Mouse (Mus musculus): Measurements from ENCODE around the gene Ski.

The Ski gene

GRCm38 (mm10) chr4:155214188-155214587, 8.2 kb downstream of the Ski start:
- no peak for DNase-seq (ENCODE audit: extremely low spot score, low spot score)

GRCm38 (mm10) chr4:155213752-155214054, 8.7 kb downstream of the Ski start:
- DNase-seq (ENCODE audit: extremely low spot score, low spot score): no peak

GRCm38 (mm10) chr4:155213052-155213751, 9.2 kb downstream of the Ski start:
- DNase-seq (ENCODE audit: extremely low spot score, low spot score): no peak

DNA sequence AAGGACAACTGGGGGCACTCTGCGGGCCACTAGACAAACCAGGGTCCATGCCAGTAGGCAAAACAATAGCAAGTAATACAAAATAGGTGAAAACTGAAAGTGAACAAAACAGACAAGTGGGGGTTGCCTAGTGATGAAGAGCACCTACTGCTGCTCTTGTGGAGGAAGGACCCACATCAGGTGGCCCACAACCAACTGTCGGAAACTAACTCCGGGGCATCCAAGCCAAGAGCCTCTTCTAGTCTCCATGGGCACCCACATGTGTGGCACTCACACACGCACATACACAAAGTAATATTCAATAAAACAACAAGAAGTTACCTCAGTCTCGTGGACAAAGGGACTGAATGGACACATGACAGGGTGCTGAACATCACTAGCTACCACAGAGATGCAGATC, 12.9 kb downstream of the Ski start:
- no peak for DNase-seq (ENCODE audit: extremely low spot score, low spot score)

DNA sequence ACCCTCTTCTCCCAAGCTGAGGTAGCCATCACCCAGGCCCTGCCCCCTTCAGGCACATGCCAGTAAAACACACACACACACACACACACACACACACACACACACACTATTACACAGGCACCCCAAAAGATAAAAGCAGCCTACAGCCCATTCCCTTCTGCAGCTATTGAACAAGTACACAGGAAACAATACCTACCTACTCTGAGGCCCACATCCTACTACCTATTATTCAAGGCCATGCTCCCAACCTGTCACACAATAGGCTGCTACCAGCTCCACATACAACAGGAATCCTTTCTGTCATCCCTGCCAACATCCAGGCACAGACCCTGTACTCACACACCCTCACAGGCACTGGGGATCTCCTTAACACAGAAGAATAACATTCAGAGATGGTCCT, 13.3 kb downstream of the Ski start:
- DNase-seq (ENCODE audit: extremely low spot score, low spot score): no peak

DNA sequence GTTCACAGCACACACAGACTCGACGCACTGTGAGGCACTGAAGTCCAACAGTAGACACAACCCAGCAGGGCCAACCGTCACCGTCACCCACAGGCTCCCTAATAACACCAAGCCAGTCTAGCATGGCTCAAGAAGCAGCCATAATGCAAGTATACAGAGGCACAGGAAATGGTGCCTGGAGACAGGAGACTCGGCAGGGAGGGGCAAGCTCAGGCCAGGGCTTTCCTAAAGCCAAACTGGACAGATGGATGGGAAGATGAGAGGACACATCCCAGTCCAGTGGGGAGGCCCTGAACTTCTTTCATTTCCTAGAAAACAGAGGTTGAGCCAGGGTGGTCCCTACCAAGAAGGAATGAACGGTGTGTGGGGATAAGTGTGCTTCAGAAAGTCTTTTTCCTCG, 13.8 kb downstream of the Ski start:
- no peak for DNase-seq (ENCODE audit: extremely low spot score, low spot score)

GRCm38 (mm10) chr4:155207841-155208240, 14.6 kb downstream of the Ski start:
- no peak for DNase-seq (ENCODE audit: extremely low spot score, low spot score)

GRCm38 (mm10) chr4:155206498-155206897, 15.9 kb downstream of the Ski start:
- no peak for DNase-seq (ENCODE audit: extremely low spot score, low spot score)

GRCm38 (mm10) chr4:155205919-155206318, 16.5 kb downstream of the Ski start:
- no peak for DNase-seq (ENCODE audit: extremely low spot score, low spot score)

- no peak for DNase-seq (ENCODE audit: extremely low spot score, low spot score)
Measured at GRCm38 (mm10) chr4:155201764-155202163, 20.6 kb downstream of the Ski start.

GRCm38 (mm10) chr4:155200861-155201390, 21.5 kb downstream of the Ski start:
- DNase-seq (ENCODE audit: extremely low spot score, low spot score): no peak

- DNase-seq (ENCODE audit: extremely low spot score, low spot score): no peak
Measured at GRCm38 (mm10) chr4:155197726-155198125, 24.7 kb downstream of the Ski start.

- DNase-seq (ENCODE audit: extremely low spot score, low spot score): no peak
Measured at GRCm38 (mm10) chr4:155195204-155195603, 27.2 kb downstream of the Ski start.

GRCm38 (mm10) chr4:155190275-155190674, 32.1 kb downstream of the Ski start:
- DNase-seq (ENCODE audit: extremely low spot score, low spot score): no peak

DNA sequence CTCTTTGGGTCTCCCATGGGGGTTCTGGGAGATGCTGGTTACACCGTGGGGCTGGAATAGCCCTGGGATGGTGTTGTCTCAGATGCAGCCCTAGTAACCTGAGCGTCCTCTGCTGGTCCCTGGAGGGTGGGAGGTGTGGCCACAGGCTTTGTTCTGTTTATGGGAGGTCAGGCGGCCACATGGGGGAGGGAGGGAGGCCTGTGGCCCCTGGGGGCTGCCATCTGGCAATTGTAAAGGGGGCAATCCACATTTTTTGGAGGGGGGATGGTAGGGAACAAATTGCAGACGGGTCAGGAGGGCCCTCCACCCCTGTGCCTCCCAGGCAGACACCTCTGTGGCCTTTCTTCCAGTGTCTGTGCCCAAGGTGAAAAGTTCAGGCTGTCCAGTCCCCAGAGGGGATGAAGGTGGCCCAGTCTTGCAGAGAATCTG, 32.7 kb downstream of the Ski start:
- DNase-seq (ENCODE audit: extremely low spot score, low spot score): peak; percentile 73

GRCm38 (mm10) chr4:155188803-155189202, 33.6 kb downstream of the Ski start:
- no peak for DNase-seq (ENCODE audit: extremely low spot score, low spot score)

- DNase-seq (ENCODE audit: extremely low spot score, low spot score): peak; percentile 47
Measured at GRCm38 (mm10) chr4:155188341-155188740, 34.1 kb downstream of the Ski start.

DNA sequence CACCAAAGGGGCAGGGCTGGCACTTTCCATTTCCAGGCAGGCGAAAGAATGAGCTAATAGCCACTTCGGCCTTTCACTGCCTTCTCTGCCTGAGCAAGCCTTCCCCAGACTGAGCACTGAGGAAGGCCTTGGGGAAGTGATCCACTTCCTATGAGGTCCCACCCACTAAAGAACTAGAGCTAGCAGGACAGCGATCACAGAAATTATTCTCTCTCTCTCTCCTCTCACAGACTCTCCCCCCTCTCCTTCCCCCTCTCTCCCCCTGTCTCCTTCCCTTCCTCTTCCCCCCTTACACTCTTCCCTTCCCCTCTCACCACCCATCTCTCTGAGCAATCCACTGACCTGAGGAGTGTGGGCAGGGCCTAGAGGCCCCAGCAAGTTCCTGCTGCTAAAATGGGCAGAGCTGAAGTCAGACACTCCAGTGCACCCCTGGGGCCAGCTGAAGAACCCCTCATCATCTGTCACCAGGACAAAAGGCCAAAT, 35.2 kb downstream of the Ski start:
- no peak for DNase-seq (ENCODE audit: extremely low spot score, low spot score)

GRCm38 (mm10) chr4:155185845-155186244, 36.5 kb downstream of the Ski start:
- DNase-seq (ENCODE audit: extremely low spot score, low spot score): no peak

DNA sequence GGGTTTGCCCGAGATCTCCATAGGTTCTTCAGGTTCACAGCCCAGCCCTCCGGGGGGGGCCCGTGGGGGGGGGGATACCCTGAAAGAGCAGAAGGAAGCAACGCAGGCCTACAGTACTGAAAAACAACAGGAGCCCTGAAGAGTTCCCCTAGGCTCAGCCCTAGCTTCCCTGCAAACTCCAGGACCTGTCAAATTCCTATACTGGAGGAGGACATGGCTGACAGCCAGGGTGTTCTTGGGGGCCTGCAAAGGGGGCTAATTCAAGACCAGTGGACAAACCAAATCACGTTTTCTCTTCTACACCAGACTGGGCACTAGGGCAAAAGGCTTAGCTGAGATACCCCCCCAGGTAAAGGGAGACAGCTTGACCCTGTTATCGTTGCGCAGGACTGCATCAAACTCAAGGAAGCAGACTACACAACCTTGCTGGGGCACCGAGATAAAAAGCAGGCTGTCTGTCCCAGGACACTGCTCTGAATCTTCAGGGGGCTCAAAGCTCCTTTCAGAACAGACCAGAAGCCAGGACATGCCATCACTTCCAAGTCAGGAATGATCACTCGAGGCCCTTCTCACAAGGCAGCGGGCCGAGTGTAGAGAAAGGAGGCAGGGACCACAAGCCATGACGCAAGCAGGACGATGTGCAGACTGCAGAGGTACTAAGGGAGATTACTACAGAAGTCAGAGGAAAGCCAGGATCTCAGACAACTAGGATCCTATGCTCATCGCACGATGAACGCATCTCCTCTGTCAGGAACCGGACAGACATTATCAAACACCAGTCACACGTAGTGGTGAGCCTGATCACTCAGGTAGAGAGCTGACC, 37.9 kb downstream of the Ski start:
- no peak for DNase-seq (ENCODE audit: extremely low spot score, low spot score)

GRCm38 (mm10) chr4:155183201-155183600, 39.2 kb downstream of the Ski start:
- no peak for DNase-seq (ENCODE audit: extremely low spot score, low spot score)

DNA sequence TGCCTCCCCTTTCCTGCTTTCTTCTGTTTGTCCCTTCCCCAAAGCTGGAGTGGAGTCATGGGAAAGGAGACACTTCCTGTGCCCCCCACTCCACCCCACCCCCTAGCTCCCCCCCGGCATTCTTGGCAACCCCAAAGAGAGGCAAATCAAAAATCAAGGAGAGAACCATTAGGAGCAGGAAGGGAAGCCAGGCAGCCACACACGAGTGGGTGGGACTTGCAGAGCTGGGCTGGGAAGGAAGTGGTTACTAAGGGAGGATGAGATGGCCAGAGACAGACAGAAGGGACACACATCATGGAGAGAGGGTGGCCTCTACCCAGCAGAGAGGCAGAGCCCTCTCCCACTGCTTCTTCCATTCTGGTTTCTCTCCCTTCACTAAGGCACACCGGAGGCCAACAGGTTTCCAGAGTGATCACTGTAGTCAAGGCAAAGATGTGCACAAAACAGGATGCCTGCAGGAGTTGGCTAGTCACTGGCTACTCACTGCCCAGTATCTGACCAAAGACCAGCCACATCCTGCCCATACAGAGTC, 43.3 kb downstream of the Ski start:
- DNase-seq (ENCODE audit: extremely low spot score, low spot score): no peak

Measured in neural tube, embryonic 10.5 days (tissue).